Mouse (Mus musculus) heart, postnatal 4 days (tissue): ENCODE data around the gene Crisp3. TPM values are rescaled to one million over a fixed set of nuclear protein-coding genes. Genes with fewer than 3 reads are reported as not detected.
"Not testable (repeated sequence)": the region's sequence is repeated elsewhere in the genome, so short reads cannot be mapped to it uniquely, and the experiment has no call there.

Source experiments
- DNase-seq: peaks from one replicate; pipeline ENCODE4 v3.0.0; 2021
- total RNA-seq, 2 experiments: library from RNA; stranded (reverse); gene quantifications; 2 replicates each; pipeline ENCODE4 v1.2.3; 2021

Gene Crisp3
- not detected for total RNA-seq

GRCm38 (mm10) chr17:40242135-40242534 lies at the start of gene Crisp3:
Gene Crisp3, minus strand, starts transcription at chr17:40242288.
- DNase-seq = no peak

GRCm38 (mm10) chr17:40285435-40285834 lies 43.3 kb upstream of the Crisp3 start:
- DNase-seq = no peak

DNA sequence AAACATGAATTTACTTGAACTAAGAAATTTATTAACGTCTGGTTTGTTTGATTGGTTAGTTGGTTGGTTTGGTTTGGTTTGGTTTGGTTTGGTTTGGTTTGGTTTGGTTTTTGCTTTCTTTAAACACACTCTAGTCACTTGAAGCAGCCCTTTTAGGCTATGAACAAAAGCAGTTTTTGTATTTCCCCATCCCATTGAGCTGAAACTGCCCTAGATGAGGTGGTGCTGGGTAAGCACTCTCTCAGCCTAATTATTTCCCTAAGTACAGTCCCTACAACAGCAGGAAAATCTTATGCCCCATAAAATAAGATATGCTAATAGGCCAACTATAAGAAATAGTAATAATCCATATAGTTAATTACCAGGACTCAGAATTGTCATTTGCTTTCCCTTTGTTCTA lies 33.4 kb upstream of the Crisp3 start:
- no peak for DNase-seq

- no peak for DNase-seq
Observed at GRCm38 (mm10) chr17:40274906-40275470, 32.9 kb upstream of the Crisp3 start.

GRCm38 (mm10) chr17:40252487-40252886 lies 10.4 kb upstream of the Crisp3 start:
- DNase-seq = no peak

GRCm38 (mm10) chr17:40208540-40208939 lies 33.5 kb downstream of the Crisp3 start, which contains the start of gene Pgk2:
Gene Pgk2, minus strand, starts transcription at chr17:40208640.
- DNase-seq = no peak

- DNase-seq = not testable (repeated sequence)
Observed at GRCm38 (mm10) chr17:40201803-40202202, 40.3 kb downstream of the Crisp3 start.

GRCm38 (mm10) chr17:40190192-40190591 lies 51.9 kb downstream of the Crisp3 start:
- not testable (repeated sequence) for DNase-seq

Other genes with a start within 250 kb of the Crisp3 start
- not detected for gene AC192777.2, start 146.8 kb downstream of the Crisp3 start, total RNA-seq
- not detected for gene Pgk2, start 33.6 kb downstream of the Crisp3 start, total RNA-seq
- not detected for gene Crisp1, start 76.9 kb upstream of the Crisp3 start, total RNA-seq